Mouse (Mus musculus): Measurements from ENCODE around the gene Fbxo2.

GRCm38 (mm10) chr4:148147714-148148113 is 12.7 kb upstream of the Fbxo2 start:
- TF ChIP-seq CTCF (IDR thresholded peaks at IDR 0.05; ENCODE audit: extremely low read depth, insufficient read depth, insufficient read length, insufficient replicate concordance) = no peak
- no peak for TF ChIP-seq POLR2A (IDR thresholded peaks at IDR 0.05; ENCODE audit: low read depth, low read length)
